Mouse (Mus musculus): ENCODE measurements around the gene Gm20458. TPM values are rescaled to one million over a fixed set of nuclear protein-coding genes. Genes with fewer than 3 reads are reported as not detected.
A peak's percentile ranks its signal among the peaks of the same experiment; 100 is the strongest.

Gm20458 gene
- total RNA-seq, 2 experiments from 2014 or later, result 12.7 to 18.8 TPM

DNA sequence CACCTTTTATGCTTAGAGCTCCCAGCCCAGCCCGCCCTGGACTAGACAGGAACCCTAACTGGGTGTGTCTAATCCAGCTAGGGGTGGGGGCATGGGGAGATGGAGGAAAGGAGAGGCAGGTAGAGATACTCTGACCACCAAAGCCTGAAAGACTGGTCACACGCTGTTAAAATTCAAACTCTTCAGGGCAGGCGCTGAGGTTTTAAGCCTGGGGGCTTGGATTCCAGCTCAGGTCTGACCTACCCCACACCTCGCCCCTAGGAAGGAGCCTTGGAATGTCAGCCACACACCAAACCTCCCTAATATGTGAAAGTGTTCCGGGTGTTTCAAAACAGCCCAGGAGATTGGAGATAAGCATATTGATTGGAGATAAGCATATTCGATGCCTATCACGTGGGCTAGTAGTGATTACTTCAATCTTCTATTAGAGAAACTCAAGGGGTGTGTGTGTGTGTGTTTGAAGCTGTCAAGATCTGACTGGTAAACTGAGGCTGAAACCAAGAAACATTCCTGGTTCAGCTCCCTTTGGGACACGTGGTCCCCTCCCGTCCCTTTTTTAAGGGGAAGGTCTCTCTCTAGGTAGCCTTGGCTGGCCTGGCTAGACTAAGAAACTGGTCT lies 27.4 kb upstream of the Gm20458 start:
- no peak for DNase-seq (ENCODE audit: low spot score in 2 of 2)

DNA sequence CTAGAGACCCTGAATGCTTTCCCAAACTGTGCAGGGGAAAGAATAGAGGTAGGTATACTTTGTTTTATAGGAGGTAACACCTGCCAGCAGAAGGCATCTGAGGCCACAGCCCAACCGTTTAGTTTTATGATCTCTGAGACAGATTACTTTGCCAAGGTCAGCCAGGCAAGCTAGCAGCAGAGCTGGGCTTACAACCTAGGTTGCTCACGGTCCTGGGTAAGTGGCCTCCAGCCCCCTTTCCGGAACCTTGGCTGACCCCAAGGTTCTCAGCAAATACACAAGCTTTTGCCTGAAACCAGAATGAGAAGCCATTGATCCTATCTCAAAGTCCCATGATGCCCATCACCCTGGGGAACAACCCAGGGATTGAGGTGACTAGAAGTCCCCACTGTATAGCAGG lies 26.1 kb upstream of the Gm20458 start:
- no peak for DNase-seq (ENCODE audit: low spot score in 2 of 2)

DNA sequence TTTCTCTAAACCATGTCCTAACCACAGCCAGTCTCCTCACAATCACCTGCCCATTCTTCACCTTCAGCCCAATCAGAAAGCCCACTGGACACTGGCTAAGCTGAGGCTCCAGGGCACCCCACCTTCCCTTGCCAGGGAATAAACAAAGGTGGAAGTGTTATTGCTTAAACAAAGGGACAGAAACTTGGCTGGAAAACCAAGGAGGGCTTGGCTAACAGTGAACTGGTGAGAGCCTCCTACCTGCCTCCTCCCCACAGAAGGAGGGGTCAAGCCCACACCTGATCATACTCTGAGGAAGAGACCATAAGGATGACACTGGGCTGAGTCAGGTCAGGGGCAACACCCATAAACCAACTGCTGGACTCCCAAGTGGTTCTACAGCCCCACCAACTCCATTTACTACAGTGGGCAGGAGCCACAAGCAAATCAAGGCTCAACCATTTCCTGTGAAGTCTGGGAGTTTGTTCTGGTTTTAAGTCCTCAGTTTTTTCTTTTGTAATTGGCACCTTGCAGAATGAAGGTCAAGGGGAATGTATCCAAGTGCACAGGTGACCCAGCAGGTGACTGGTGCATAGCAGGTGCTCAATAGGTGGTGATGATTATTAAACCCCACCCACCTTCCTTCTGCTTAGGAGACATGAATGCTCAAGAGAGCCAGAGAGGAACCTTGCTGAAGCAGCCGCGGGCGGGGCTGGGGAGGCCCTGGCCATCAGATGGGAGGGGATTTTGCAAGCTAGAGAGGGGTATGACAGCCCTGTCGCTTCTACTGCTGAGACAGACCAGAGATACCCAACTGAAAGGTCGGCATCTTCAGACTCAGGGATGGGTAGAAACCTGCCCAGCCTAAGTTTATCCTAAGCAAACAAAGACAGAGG lies 25.3 kb upstream of the Gm20458 start:
- no peak for DNase-seq (ENCODE audit: low spot score in 2 of 2)

DNA sequence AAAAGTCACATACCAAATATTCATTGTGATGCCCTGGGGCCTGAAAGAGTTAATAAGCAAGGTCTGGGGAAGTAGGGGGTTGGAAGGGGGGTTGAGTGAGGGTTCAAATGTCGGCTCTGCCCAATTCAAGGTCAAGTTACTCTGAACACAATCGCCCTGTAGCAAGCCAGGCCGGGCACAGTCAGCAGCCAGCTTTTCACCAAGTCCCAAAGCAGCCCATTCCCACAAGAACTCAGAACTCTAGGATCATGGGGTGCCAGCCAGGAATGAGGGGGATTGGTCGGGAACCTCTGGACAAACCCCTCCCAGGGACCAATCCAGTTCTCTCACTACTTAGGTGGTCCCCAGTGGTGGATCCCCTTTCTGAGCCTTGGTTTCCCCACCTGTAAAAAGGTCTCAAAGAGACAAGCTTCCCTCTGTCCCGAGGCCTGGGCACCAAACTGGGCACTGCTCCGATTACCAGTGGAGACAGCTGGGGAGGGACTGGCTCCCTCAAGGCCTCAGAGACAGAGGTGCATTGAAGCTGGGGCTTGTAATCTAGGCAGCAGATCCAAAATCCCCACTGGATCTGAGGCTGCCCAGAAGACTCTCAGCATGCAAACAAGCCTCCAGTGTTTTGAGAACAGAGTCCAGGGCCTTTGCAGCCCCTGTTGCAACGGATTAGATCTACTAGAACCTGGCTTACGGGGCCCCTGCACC lies 24.4 kb upstream of the Gm20458 start:
- peak; percentile 44 to 55 for DNase-seq (ENCODE audit: low spot score in 2 of 2)

DNA sequence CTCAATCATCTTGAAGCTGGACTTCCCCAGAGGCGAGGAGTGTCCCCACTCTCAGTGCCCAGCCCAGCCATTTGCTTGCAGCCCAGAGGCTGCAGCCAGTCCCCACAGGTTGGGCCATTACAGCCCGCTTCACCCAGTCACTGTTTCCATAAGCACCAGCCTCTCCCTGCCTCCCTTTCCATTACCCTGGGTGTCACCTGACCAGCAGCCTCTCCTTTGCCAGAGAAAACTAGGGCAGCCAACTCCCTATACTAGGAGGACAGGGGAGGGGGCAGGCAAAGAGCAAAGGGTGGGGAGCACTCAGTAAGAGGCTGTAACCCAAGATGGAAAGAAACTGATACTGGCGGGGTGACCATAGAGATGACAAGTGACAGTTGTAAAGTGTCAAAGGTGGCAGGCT lies 23.8 kb upstream of the Gm20458 start:
- DNase-seq (ENCODE audit: low spot score in 2 of 2), result no peak

DNA sequence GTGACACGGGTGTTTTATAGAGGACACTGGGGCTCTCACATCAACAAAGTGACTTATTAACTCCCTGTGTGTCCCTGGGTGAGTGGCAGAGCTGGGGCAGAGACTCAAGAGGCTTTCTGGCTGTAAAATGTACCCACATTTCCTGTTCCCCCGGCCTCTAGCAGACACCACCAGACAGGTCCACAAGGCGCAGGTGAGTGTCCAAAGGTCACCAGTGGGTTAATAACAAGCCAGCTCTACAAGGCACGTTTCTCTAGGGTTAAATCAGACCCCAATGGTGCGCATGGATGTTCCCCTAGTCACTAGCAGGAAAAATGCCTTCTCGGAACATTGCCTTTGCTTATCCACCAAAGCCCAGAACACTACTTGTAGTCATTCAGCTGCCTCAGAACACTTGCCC lies 23.1 kb upstream of the Gm20458 start:
- DNase-seq (ENCODE audit: low spot score in 2 of 2), result no peak

DNA sequence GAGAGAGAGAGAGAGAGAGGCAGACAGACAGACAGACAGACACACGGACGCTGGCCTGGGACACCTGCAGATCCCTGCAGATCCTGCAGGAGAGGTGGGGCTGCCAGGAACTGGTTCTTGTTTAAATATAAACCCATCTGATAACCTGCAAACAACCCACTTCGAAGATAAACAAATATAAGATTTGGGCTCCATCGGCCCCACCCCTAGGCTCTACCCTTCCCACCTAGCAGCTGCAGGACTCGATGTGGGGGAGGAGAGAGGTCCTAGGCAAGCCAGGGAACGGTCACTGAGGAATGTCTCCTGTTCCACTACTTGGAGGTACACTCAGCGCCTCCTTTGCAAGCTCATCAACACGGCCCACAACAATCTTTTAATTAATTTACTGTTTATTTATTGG lies 22.5 kb upstream of the Gm20458 start:
- no peak for DNase-seq (ENCODE audit: low spot score in 2 of 2)

DNA sequence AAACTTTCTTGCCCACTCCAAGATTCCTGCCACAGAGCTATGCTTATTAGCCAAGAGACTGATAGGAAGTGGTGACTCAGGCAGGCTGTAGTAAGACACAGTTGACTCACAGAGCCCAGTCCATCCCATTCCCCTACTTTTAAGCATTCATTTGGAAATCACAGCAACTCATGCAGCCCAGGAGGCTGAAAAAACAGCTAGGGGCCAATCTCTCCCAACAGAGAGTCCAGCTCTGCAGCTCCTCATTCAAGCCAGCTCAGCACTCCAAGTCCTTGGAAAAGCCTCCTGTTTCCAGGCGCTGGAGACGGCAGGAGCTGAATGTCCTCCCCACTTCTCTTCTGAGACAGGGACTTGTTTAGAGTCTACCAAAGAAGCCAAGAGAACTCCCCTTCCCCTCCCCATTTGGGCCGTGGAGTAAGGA lies 21.8 kb upstream of the Gm20458 start:
- DNase-seq (ENCODE audit: low spot score in 2 of 2), result peak in 1 of 2 experiments; percentile 73

DNA sequence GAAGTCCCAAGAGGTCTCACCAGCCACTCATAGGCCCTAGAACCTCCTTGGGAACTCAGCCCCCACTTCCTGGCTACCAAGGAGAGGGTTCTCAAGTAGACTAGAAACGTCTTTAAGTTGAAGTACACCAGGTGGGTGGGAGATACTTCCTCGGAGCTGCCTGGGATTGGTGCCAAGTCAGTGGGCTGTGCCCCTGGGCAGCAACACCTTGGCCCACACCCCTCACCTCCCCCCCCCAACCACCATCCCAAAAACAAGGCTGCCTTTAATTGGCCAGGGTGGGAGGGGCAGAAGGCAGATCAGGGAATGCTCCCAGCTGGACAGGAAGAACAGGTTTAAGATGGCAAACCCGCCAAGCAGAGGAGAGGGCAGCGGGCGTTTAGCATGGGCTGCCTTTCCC lies 20.5 kb upstream of the Gm20458 start:
- DNase-seq (ENCODE audit: low spot score in 2 of 2), result no peak

DNA sequence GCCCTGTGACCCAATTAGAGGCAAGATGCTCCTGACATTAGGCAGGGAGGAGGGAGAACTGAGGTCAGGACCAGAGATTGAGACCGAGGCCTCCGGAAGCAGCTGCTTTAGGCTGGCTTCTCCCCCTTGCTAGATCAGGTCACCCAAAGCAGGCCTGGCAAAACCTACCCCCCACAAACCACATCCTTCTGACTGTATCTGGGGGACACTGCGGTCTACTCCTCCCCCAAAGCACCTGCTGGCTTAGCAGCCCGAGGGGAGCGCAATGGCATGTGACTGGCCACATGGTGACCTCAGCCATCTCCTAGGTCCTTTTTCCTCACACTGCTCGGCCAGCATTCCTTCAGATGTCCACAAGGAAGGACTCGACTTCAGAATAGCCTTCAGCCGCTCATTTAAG lies 19.6 kb upstream of the Gm20458 start:
- no peak for DNase-seq (ENCODE audit: low spot score in 2 of 2)

DNA sequence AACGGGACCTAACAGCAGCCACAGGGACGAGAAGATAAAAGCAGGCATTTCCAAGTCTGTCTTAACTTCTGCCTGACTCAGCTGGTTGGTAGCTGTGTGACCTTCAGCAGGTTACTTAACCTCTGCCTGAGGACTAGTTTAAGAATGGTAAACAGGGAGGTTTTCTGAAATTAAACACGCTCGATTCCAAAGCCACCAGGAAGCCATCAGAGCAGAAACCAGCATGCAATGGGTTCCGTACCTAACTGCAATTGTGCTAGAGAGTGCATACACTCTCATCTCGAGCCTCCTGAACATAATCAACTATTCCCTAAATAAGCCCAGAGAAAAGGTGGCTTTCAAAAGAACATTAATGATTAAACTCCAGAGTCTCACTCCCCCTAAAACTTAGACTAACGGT lies 19.0 kb upstream of the Gm20458 start:
- DNase-seq (ENCODE audit: low spot score in 2 of 2), result no peak

DNA sequence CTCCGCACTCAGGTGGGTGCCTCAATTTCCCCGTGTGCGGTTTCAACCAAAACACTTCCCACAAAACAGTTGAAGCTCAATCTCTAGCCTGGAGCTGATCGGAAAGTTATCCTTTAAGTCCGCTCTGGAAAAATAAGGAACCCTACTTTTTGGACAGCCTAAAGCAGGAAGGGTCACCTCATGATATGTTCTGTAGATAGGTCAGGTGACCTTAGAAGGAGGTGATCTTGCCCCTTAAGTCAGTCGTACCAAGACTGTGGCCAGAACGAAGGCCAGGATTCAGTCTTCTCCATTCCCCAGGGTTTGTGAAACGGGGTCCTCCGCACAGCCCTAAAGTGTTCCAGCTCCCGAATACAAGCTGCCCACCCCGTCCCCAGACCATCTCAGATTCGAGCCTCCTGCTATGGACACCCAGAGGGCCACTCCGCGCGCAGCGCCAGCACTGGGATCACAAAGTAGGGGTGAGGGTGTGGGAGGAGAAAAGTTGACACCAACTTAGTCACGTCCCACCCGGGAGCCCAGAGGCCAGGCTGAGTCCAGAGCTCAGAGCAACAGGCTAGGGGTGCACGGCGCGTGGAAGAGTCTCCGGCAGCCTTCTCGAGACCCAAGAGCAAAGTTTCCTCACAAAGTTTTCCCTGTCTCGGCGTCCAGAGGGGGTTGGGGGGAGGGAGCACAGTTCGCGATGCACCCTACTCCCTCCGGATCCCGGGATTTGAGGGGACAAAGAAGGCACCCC lies 18.3 kb upstream of the Gm20458 start:
- DNase-seq (ENCODE audit: low spot score in 2 of 2), result no peak

DNA sequence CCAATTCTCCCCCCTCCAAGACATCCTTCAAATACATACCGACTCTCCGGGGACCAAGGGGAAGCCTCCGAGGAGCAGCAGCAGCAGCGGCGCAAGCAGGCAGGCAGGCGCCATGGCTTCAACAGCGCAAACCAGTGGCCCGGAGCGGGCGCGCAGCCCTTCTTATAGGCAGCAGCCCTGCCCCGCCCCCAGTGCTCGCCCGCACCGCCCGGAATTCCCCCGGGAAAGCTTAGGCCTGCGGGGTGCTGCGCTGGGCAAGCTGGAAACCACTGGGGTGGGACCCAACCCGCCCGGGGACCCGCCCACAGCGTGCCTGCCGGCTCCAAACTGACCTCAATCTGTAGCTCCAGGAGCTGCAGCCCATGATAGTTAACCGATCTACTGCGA lies 17.7 kb upstream of the Gm20458 start:
- DNase-seq (ENCODE audit: low spot score in 2 of 2), result peak; percentile 71 to 76

DNA sequence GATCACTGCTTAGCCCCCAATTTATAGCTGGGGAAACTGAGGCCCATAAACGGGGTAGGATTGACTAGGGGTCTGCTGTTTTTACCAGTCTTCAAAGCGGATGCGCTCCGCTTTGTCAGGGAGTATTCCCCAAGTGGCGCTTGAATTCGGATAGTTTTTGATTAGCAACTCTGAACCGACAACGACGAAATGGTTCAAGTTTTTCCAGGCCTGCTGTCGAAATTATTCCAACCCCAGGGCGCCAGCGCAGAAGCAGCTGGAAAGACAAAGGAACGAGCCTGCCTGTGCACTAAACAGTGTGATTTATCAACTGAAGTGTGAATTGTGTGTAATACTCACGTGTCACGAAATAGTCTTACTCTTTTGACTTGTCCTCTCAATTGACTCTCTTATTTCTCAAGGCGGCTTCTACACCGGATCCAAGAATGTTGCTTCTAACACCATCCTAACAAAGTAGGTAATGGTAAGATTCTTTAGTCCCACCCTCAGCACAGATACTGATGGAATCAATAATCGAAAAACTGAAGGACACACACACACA lies 17.2 kb upstream of the Gm20458 start, which contains the start of gene Sdc4:
TSS of gene Sdc4 (minus strand) at position 428 of the 541 bp plus-strand sequence.
- DNase-seq (ENCODE audit: low spot score in 2 of 2), result no peak

DNA sequence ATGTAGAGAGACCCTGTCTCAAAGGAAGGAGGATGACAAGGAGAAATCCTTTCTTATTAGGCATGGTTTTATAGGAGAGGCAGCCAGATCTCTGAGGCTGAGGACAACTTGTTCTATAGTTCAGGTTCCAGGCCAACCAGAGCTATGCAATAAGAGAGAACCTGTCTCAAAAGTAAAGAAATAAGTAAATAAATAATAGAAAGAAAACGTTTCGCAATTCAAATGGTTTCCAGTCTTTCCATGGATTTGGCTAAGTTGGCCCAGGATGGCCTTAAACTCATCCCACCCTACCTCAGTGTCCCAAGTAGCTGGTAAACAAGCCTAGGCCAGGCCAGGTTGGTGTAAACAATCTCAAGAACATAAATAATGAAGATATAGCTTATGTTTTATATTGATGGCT lies 16.1 kb upstream of the Gm20458 start:
- no peak for DNase-seq (ENCODE audit: low spot score in 2 of 2)

DNA sequence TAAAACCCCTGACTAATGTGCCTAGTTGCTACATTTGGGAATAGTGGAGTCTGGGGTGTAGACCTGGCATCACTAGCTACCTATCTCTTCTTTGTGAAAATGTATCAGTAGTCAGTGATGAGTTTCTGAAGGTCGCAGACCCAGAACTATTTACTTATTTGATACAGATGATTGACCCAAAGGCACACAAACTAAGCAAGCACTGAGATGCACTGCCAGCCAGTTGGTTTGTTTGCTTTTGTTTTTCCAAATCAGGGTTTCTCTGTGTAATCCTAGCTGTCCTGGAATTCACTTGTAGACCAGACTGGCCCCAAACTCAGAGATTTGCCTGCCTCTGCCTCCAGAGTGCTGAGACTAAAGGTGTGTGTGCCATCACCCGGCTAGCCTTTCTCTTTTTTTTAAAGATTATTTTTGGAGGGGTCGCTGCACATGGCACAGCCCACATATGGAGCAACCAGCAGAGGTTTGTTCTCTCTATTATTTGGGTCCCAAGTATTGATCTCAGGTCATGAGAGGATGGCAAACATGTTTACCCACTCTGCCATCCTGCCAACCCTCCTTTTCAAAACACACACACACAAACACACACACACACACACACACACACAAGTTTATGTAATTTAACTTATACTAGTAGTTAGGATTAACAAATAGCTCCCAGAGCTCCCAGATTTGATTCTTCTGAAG lies 15.2 kb upstream of the Gm20458 start:
- no peak for DNase-seq (ENCODE audit: low spot score in 2 of 2)

DNA sequence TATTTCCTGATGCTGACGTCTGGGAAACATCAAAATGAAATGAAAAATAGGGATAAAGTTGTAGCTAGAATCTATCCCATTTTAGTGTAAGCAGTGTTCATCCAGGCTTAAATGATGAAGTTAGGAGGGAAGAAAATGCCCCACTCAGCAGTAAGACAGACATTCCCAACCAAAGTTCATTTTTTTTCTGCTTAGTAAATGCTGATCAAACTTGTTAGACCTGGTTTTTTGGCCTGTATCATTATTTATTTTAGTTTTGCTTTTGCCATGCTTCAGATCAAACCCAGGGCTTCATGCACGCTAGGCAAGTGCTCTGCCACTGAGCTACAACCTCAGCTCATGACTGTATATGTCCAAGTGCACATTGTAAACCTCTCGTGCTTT lies 14.7 kb upstream of the Gm20458 start:
- no peak for DNase-seq (ENCODE audit: low spot score in 2 of 2)

DNA sequence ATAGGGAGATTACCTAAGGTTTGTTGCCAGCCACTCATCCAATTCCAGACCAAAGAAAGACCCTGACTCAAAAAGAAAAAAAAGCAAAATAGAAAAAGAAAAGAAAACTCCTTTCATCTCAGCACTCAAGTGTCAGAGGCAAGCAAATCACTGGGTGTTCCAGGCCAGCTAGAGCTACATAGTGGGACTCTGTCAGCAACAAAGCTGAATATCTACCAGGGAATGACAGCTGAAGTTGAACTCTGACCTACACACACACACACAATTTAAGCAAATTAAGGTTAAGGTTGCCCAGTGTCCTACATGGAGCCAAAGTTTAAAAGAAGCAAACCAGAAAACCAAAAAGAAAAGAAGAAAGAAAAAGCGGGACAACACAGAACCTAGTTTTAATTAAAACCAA lies 12.6 kb upstream of the Gm20458 start:
- DNase-seq (ENCODE audit: low spot score in 2 of 2), result no peak

DNA sequence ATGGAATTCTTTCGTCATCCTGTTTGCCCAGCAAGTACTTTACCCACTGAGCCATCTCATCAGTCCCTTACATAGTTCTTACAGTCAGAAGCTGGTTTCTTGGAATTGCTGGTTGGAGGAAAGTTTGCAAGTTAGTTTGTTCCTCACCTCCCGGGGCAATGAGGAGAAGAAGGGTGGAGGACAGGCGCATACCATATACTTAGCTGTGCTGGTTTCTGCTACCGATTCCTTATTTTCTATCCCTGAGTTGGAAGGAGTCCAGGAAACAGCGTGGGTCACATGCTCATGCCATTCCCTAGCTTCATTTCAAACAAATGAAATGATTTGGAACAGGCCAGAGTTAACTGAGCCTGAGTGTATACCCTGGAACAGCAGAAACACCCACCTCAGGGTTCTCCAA lies 11.8 kb upstream of the Gm20458 start:
- DNase-seq (ENCODE audit: low spot score in 2 of 2), result no peak

DNA sequence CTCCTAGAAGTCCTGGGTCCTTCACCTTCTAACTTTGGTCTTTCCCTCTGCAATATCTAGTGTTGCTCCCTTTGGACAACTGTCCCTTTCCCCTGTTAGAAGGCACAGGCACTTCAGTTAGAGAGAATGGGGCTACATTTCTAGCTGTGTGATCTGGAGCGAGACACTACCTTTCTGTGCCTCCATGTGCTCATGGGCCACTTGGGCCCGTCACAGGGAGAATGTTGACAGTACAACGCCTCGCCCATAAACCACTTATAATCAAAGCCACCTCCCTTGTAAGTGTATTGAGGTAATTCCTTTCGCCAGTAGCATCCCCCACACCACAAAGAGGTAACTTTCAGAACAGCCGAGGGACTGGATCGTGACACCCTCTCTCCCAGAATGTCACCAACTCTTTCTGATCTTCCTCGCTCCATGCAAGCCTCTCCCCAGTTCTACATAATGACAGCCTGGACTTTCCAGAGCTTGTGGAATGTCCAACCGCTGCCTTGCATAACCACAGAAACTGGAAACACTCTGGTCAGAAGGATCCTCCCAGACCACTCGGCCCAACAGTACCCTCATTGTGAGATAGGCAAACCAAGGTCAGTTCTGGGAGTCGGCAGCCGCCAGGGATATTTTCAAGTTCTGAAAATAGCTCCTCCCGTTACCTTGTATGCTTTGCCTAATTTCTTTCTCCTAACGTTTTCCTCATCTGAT lies 11.3 kb upstream of the Gm20458 start:
- DNase-seq (ENCODE audit: low spot score in 2 of 2), result no peak

Data from layer of hippocampus, postnatal 14 days (tissue).